Mouse (Mus musculus) left cerebral cortex, adult 8-10 months (tissue): ENCODE measurements around the gene Slc12a1. TPM values are rescaled to one million over a fixed set of nuclear protein-coding genes. Genes with fewer than 3 reads are reported as not detected.

Experiments
- DNase-seq, 2 experiments: peaks; one replicate each; pipeline ENCODE4 v3.0.0; 2022; ENCODE audit warnings: low spot score in 2 of 2
- total RNA-seq, 4 experiments: library from RNA; stranded (reverse); gene quantifications; 2 replicates each; pipeline ENCODE4 v1.2.4; 2022

Slc12a1 gene
- total RNA-seq, 4 experiments from 2014 or later, result 0.07 to 0.16 TPM; not detected in 2

DNA sequence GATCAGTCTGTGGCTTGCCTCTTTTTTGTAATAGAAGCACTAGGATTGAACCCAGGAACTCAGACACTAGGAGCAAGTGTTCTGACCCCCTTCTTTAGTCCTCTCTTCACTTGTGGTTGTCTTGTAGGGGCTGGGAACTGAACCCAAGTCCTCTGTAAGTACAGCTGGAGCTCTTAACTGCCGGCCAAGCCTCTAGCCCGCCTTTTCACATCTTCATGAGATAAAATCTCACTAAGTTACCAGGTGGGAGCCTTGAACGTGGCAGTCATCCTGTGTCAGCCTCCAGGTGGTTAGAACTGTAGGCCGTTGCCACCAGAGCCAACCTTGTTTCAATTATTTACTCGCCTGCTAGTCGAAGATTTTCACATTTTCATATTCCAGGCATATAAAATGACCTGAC lies 101.4 kb downstream of the Slc12a1 start:
- DNase-seq, result no peak

DNA sequence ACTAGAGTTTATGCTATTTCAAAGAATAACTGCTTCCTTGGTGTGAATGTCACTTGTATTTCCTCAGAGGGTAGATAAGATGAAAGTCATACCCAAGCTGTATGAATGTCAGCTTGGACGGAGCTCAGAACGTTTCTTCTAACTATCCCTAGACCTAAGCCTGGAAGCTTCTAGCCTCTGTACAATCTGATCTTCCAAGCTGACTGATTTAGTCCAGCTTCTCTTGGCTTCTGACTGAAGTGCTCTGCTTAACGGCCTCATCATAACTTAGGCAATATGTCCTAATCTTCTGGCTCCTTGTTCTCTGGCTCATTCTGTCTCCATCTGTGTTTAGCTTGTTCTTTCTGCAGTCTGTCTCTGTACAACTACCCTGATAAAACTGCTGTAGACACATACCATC lies 102.3 kb downstream of the Slc12a1 start:
- DNase-seq, result no peak

DNA sequence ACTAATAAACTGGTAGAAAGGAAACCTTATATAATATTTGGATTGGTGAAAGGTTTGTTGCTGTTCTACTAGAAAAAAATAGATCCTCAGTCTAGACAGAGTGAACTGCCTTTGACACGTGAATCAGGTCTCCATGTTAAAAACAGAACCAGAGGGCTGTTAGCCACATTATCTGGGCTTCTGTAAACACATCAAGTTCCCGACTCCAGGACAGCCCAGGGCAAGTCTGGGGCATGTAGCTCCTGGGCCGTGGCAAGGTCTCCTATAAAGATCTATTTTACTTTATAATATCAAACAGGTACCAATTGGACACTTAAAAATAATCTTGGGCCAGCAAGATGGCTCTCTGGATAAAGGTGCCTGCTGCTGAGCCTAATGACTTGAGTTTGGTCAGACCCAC lies 103.6 kb downstream of the Slc12a1 start:
- DNase-seq, result no peak

DNA sequence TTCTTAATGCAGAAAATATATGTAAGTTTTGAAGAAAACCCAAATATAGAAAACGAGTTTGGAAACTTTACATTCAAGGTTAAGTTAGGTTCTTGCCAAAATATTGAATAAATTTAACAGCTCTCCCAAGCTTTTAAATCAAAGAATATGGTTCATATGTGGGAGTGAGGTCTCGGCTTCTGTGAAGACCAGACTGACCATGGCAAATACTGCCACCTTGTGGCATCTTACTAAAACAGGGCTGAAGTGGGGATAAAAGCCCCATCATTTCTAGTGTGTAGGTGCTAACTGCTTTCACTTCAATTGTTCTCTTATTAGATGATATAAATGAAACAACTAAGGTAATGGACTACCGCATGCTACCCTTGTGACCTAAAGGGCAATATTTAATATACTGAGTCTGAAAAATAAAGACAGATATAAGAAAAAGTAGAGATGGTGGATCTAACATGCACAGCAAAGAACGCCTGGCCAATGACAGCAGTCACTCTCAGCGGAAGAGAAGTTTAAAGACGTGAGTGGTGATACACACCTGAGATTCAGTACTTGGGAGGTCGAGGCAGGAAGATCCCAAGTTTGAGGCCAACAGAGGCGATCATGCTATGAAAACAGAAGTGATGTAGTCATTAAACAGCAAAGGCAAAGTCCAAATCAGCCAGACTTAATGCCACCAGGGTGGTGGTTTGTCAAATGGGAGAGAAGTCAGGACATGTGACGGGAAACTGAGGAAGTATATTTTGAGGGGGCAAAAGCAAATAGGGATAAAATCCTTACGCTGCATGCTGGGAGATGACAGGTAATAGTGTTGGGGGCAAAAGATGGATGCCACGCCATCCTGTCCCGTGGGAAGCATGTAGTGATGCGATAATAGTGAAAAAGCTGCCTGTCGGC lies 107.2 kb downstream of the Slc12a1 start:
- DNase-seq, result no peak

DNA sequence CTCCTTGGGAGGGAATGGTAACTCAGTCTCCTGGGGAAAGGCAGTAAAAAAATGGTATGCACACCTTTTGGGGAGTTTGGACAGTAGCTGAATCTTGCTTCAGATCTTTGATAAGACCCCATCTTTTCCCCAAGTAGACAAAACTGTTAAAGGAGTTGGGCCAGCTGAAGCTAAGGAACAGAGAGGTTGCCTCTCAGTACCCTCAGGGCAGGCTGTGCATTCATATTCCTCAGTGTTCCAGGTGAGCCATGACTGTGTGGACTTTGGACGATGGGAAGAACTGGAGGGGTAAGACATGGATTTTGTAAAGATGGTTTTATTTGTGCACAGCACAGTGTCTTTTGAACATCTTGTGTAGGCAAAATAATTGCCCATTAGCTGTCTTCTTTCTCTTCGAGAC lies 108.0 kb downstream of the Slc12a1 start:
- no peak for DNase-seq

DNA sequence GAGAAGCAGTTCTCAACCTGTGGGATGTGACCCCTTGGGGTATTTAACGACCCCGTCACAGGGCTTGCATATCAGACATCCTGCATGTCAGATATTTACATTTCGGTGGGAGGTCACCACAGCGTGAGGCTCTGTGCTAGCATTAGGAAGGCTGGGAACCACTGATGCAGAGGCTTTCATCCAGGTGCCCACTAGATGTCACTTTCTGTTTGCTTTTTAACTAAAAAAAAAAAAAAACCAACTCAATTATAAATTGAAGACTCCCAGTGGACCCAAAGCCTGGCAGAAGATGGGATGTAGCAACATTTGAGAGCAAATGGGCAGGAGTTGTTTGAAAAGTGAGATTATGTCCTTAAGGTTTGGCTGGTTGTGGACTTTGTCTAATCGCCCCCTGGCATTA lies 110.8 kb downstream of the Slc12a1 start:
- no peak for DNase-seq

DNA sequence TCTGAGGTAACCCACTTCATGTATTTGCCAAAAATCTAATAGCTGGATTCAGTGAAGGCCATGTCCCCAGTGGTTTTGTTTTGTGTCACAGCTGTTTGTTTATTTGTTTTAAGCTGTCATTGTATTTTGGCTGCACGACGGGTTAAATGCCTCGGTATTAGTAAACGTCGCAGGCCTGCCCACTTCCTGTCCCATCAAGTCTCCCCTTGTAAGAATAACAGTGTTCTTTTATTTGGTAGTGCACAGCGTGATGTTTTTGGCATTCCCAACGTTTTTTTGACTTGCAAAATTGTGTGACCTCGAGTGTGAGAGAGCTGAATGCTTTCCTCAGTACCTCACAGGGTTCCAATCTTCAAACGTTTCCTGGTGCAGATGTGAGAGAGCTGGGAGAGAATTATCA lies 111.4 kb downstream of the Slc12a1 start:
- DNase-seq, result no peak

DNA sequence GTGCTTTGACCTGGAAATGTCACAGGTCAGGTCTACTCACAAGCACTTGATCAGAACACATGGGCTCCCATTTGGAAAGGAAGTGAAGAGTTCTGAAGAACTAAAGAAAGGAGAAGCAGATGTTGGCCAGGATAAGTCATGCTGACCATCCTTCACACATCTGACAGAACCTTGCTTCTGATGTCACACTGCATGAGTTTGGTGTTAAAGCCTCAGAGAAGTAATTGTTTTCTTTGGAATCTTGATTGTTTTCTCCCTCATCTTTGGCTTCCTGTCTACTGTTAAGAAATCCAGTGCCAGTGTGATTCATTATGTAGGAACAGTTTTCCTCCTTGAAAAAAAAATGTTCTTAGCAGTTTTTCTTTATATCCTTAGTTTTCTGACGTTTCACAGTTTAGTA lies 116.6 kb downstream of the Slc12a1 start:
- DNase-seq, result no peak

DNA sequence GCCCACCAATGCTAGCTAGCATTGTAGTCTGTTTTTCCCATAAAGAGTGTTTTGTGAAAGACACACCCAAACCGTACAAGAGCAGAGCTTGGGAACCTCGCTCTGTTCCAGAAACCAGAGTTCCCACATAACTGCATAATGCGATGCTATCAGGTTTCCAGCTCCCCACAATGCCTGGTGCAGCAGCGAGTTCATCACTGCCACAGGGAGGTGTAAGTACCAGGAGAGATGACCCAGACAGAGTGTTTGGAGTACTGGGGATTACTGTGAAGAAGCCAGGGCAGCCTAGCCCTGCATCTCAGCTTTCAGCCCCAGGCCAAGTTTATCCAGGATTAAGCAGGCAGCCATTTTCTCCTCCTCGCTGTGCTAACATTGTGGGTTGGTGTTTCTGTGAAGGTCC lies 123.3 kb downstream of the Slc12a1 start:
- DNase-seq, result no peak

DNA sequence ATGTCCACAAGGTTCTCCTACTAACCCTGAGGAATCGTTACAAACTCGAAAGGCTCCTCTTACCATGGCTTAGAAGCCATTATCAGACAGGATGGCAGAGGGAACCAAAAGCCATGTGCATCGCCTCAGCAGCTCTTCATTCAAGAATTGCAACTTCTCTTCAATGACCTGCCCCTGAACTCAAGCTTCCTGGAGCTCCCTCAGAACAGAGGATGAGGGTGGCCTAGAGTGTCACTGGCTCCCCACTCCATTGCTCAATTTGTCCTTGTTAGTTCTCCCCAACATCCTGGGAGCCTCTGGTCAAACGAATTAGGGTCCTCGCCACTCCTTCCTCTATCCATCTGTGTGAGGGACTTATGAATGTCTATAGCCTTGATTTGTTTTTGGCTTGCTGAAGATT lies 124.4 kb downstream of the Slc12a1 start:
- DNase-seq, result no peak

DNA sequence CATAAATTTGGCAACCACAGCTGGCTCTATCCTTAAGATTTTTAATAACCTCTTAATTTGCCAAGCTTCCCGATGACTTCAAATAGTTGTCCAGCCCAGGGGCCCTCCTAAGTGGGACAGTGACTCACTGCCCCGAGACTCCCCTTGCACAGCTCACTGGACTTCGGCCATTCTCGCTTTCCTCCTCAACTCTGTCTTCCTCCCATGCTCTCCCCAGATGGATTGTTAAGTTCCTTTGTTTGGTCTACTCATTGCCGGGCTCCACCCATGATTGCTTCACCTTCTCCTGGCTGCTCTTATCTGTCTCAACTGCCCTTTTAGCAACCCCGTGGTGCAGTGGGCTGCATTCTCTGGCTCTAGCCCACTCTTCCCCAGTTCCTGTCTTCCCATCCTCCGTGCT lies 126.2 kb downstream of the Slc12a1 start:
- DNase-seq, result no peak

Other genes with a start within 250 kb of the Slc12a1 start
- under 1 TPM in 3 of 4 experiments, not detected in 1; 0.25 to 0.76 (median 0.42) TPM for gene Slc24a5, start 84.4 kb upstream of the Slc12a1 start, total RNA-seq
- 10 to 100 TPM; 72.7 to 88.8 (median 77.7) TPM for gene Myef2, start 28.8 kb upstream of the Slc12a1 start, total RNA-seq
- gene Ctxn2, start 15.8 kb upstream of the Slc12a1 start, total RNA-seq, result 10 to 100 TPM; 10.6 to 13.0 (median 12.6) TPM
- 10 to 100 TPM; 21.4 to 27.2 (median 24.6) TPM for gene Dut, start 94.7 kb downstream of the Slc12a1 start, total RNA-seq